Mouse (Mus musculus) heart, postnatal 14 days (tissue): ENCODE data around the gene Srrm3. TPM values are rescaled to one million over a fixed set of nuclear protein-coding genes. Genes with fewer than 3 reads are reported as not detected.

Source experiments
- DNase-seq, 2 experiments: peaks; one replicate each; pipeline ENCODE4 v3.0.0; 2021 to 2022
- intact Hi-C: fragments of 180-260 bp; cut with DNase I; formaldehyde crosslinking; loops from one replicate; pipeline ENCODE4 v1.15.1; 2025
- long read RNA-seq, 2 experiments: library from polyadenylated mRNA; stranded (forward); transcript quantifications; one replicate each; pipeline ENCODE4 v2.0.0; 2021
- total RNA-seq, 2 experiments: library from RNA; stranded (reverse); gene quantifications; 2 replicates each; pipeline ENCODE4 v1.2.3; 2021

Gene Srrm3
- under 1 TPM in 1 of 2 experiments, not detected in 1; 0.10 TPM for total RNA-seq
- long read RNA-seq, experiment 1, result 0 reads
- long read RNA-seq, experiment 2, partial matches to known transcripts, result 0 of 1 reads
- long read RNA-seq, experiment 2, other reads (novel, unspliced or antisense), result 1 of 1 reads

DNA sequence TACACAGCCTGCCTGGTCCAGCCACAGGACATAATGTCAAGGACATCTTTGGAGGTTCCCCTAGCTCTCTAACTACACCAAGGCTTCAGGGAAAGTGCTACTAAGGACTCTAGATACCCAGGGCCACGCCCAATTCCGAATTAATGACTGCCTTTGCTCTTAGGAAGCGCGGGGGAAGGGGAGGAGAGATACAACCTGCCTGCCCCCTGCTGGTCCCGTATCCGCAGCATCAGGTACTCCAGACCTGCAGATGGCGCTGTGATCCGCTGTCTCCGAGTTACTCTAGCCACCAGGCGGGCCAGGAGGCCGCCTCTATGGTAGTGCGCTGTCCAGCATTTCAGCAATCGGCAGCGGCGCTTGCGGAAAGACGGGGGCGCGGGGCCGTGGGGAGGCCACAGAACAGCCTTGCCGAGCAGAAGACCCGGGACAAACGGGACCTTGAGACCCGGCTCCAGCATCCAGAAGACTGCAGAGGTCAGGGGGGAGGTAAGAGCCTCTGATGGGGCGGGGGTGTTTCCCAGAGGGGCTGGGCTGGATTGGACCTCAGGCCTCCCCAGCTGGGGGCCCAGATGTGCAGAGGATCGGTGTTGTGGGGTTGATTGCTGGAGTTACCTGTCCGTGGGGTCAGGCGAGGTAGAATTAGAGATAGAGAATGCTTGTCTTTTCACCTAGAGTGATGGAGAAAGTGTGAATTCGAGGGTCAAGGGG, at the start of gene Srrm3:
Srrm3 (plus strand) TSS at position 336 of the 708 bp plus-strand sequence.
- DNase-seq, result peak; percentile 91 to 96
- intact Hi-C loops, result no loop called here

DNA sequence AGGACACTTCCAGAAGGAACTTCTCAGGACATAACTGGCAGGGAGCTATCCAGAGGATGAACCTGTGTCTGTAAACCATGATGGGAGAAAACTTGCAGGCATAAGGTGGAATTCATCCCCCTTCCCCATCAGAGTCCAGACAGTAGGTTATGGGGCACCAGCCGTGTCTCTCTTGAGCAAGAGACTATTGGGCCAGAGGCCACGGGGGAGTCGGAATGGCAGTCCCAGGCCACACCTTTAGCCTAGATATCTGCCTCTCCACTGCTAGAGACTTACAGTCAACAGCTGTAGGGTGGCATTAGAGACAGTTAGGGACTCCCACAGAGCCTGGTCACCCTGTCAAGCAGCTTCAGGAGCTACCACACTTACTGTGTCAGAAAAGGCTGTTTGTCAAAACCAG, 44.8 kb upstream of the Srrm3 start:
- intact Hi-C loops, result loop anchor here (2.0 to 5.0 kb wide), 4 partner anchors 130 to 365 kb away; partner anchors contain the start of genes Hip1 and Rhbdd2
- no peak for DNase-seq

DNA sequence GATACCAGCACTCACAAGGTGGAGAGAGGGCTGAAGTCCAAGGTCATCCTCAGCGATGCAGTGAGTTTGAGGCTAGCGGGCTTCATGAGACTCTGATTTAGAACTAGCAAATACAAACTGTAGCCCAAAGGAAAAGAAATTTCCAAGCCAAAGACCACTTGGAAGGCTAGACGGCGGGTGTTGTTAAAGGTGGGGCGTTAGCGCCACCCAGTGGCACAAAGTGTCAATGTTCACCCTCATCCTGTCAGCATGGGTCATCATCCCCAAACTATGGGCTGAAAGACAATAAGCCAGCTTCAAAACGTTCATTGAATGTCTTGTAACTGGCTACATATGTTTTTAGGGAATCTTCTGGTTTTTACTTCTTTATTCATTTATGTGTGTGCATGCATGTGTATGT, 43.2 kb upstream of the Srrm3 start:
- intact Hi-C loops, result loop anchor here (2.0 to 5.0 kb wide), 4 partner anchors 131 to 366 kb away; partner anchors contain the start of genes Hip1 and Rhbdd2

DNA sequence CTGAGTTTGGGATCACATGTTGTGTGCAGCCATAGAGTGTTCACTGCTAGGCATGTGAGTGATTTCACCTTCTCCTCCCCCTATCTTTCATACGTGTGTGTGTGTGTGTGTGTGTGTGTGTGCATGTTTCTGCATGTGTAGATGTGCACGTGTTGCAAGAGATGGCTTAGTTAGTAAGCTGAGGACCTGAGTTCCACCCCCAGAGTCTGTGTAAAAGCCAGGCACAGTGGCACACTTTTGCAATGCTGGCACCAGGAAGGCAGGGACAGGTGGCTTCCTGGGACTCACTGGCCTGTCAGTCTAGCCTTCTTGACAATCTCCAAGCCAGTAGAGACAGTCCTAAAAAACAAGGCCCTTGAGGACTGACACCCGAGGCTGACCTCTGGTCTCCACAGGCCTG, 41.7 kb upstream of the Srrm3 start:
- intact Hi-C loops, result loop anchor here (5.0 kb wide), 3 partner anchors 133 to 368 kb away; partner anchors contain the start of genes Hip1 and Rhbdd2
- DNase-seq, result no peak

More for the DNA sequence above, 43.2 kb upstream of the Srrm3 start:
- DNase-seq, result peak; percentile 80 to 83

DNA sequence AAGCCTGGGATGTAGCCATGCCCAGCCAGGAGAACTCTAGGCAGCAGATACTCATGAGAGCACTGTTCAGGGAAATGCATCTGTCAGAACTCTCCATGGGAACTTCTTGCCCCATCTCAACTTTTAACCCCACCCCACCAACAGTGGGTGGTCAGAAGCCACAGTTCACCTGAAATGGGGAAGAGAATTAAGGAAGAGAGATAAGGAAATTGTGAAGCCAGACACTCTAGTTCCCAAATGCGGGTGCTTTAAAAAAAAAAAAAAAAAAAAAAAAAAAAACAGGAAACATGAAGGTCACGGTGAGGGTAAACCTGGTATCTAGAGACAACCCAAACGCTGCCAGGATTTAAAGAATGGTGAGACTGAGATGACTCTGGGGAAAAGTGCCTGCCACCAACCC, 34.2 kb upstream of the Srrm3 start:
- intact Hi-C loops, result no loop called here
- no peak for DNase-seq

DNA sequence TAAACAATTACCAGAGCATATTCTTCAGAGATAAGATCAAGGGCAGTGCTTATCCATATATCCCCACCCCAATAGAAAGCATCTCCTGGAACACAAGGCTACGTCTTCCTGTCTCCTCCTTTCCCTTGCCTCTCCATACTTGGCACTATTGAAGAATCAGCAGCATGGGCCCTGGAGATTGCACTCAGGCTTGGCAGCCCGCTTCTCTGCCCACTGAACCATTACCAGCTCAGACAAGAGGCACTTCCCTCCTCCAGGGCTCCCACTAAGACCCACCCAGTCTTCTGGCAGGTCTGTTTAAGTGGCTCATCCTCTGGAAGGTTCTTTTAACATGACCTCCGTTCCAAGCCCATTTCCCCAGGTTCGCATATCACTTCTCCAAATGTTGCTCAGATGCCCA, 30.1 kb upstream of the Srrm3 start:
- no peak for DNase-seq
- intact Hi-C loops, result loop anchor here (5.0 kb wide), 1 partner anchor 384 kb away; the partner anchor contains the start of gene Pom121

DNA sequence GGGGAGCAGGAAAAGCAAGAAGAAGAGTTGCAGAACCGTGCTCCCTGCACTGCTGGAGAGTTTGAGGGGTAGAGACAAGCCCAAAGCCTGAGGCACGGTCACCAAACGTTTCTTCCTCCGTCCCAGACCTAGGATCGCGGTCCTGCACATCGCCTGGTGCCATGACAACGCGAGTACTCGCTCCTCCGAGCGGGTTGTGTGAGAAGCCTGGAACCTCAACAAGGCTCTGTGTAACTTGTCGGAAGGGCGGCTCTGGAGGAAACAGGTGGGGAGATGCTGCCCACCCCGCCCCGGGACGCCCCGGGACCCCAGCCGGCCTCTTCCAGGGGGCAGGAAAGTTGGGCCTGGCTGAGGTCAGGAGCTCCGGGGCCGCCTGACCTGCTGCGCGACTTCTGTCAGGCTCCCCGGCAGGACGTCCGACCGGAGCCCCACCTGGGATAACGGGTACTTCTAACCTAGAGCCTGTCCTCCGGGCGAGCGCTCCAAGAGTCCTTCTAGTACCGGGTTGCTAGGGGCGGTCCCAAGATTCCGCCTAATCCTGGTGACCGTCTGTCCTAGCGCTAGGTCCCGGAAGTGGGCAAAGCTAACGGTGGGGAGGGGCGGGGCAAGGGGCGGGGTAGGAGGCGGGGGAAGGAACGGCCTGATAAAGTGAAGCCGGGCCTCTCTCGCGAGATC, 28.8 kb upstream of the Srrm3 start, which contains the start of gene Styxl1:
Styxl1 (minus strand) TSS at position 590 of the 675 bp plus-strand sequence.
- DNase-seq, result no peak
- intact Hi-C loops, result loop anchor here (5.0 kb wide), 1 partner anchor 386 kb away; the partner anchor contains the start of gene Pom121

DNA sequence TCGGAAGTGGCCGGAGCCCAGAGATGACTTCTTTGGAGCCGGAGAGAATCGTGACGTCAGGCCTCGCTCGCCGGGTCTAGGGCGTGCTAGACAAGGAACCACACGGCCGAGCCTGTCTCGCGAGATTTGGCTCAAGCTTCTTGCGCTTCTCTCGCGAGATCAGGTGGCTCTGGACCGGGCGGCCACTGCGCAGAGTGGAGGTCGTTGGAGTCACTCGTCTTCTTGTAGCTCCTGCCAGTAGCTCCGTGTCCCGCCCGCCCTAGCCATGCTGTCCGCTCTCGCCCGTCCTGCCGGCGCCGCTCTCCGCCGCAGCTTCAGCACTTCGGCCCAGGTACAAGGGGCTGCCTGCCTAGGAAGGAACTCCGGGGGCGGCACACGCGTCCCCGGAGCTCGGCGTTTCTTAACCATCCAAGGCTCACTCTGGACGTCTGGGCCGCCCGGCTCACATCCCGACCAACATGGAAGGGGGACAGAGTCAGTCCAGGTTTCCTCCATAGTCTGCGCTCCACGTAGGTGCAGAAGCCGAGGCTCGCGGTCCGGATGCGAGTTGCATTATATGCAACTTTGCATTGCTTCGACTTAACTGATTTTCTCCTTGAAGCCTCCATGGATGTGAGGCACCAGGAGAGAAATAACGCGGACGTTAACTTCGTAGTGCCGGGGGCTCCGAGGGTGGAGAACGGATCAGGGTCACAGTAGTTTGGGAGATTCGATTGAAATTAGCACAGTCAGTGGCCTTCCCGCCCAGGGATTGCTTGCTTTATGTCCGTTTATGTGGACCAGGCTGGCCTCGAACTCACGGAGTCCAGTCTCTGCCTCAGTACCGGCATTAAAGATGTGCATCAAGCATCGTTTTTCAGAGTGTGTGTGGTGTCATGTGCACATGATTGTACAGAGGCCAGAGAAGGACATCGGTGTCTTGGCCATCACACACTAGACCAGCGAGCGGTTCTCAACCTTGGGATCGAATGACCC, 27.9 kb upstream of the Srrm3 start, which contains the start of gene Mdh2:
Mdh2 (plus strand) TSS at position 10 of the 975 bp plus-strand sequence.
- DNase-seq, result peak; percentile 99 to 100
- intact Hi-C loops, result loop anchor here (5.0 kb wide), 1 partner anchor 386 kb away; the partner anchor contains the start of gene Pom121

DNA sequence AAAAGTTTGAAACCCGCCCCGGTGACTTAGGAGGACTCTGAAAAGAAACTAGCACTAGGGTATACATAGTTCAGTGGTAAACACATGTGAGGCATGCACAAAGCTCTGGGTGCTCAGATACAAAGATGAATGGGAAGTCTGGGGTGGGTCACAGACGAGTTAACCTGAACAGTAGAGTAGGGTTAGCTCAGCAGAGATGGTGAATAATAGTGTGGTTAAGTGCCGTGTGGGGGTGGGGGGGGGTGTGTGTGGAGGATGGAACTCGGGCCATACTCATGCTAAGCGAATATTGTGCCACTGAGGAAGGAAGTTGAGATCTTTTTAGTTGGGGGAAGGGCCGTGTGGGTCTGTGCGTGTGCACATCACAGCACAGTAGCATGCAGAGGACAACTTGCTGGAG, 26.4 kb upstream of the Srrm3 start:
- intact Hi-C loops, result no loop called here
- no peak for DNase-seq

DNA sequence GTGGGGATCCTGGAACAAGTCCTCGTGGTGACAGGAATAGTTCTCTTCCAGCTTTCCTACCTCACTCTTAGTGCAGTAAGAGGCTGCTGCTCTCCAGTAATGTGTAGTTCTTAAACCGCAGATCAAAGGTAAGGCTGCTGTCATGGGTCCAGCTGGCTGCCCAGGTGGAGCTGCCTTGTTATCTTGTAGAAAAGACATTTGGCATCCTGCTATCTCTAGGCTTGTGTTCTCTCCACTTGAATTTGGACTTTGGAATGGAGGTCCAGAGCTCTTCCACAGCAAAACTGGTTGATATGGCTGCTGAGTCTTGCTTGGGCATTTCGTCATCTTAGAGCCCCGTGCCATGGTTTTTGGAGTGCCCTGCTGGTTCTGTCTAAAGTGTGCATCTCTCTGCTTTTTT, 23.8 kb upstream of the Srrm3 start:
- intact Hi-C loops, result no loop called here
- DNase-seq, result no peak

DNA sequence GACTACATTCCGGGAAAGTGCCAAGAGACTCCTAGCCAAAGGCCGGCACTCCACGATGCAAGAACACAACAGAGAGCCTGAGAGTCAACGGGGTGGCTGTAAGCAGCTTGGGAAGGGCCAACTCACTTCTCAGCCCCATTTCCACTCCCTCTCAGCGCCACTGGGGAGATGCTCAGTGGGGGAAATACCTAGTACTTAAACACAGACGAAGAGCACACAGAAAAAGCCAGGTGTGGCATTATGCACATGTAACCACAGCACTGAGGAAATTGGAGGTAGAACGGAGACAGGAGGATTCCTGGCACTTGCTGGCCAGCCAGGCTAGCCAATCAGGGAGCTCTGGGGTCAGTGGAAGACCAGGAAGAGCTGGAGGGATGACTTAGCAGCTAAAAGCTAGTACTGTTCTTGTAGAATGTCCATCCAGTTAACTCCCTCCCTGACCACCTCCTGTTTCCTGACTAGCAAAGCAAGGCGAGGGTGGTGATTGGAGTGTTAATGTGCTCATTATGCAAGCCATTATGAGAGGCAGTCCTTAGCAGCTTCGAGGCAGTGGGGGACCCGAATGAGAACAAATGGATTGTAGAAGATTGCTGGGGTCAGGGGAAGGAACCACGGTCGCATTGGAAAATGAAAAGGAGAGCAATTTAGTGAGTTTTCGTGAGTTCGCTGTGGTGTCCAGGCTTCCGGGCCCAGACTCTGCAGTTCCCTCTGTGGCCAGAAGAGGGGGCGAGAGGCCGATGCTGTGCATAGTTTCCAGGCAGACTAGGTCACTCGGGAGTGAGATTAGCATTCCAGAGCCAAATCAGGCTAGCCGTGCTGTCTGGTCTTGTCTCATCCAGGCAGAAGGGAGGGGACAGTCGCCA, 12.5 kb upstream of the Srrm3 start:
- intact Hi-C loops, result loop anchor here (1.0 kb wide), 1 partner anchor 61 kb away; no protein-coding TSS in a partner anchor
- peak; percentile 87 to 94 for DNase-seq

DNA sequence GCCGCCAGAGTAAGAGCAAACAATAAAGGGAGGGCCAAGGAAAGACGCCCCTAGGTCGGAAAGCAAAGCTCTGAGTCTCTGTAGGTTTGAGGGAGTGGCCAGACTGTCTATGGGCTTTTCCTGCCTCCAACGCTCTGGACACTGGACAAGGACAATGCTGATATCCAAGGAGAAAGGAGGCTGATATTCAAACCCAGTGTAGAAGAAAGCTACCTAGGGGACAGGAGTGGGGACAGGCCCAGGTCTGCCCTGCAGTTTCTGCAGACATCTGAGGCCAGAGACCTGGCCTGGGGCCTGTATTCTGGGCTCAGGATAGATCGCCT, 11.9 kb upstream of the Srrm3 start:
- no peak for DNase-seq
- intact Hi-C loops, result loop anchor here (1.0 kb wide), 1 partner anchor 60 kb away; no protein-coding TSS in a partner anchor

DNA sequence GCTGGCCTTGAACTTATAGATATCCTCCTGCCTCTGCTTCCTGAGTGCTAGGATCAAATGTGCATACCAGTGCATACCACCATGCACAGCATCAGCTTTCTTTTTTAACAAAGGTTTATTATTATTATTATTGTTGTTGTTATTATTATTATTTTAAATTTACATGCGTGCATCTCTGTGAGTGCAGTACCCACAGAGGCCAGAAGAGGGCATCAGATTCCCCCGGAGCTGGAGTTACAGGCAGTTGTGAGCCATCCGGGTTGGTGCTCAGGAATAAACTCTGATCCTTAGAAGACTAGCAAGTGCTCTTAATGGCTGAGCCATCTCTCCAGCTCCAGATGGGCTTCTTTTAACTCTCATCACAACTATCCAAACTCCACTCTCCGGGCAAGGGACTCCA, 6.9 kb upstream of the Srrm3 start:
- intact Hi-C loops, result no loop called here
- no peak for DNase-seq

DNA sequence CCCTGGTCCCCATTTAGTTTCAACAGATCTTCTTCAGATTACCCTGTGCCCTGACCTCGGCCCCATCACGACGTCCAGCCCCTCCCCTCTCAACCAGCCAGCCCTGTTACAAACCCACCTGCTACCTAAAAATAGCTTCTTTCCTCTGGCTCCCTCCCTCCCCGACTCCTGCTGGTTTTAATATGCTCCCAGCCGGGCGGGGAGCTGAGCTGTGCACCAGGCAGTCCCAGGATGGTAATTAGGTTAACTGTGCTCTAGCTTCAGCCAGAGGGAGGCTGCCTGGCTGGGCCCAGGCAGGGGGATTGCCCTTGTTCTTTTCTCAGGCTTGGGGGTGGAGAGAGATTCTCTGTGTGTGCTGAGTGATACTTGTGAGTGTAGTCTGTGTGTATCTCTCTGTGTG, 5.8 kb upstream of the Srrm3 start:
- intact Hi-C loops, result no loop called here
- DNase-seq, result no peak

DNA sequence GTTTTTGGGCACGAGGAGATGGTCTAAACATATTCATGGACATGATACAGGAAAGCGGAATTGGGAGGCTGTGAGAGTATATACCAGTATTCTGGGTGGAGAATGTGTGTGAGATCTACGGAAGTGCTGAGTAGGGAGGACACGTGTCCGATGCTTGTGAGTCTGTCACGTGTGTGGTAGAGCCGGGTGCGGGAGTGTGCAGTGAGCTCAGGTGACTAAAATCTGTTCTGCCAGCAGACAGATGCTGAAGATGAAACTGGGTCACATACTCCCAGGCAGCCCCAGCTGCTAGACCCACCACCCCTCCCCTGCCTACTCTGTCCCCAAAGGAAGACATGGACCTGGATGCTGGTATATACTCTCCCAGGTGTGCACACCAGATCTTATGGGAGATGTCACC, 4.0 kb upstream of the Srrm3 start:
- intact Hi-C loops, result no loop called here
- DNase-seq, result no peak

DNA sequence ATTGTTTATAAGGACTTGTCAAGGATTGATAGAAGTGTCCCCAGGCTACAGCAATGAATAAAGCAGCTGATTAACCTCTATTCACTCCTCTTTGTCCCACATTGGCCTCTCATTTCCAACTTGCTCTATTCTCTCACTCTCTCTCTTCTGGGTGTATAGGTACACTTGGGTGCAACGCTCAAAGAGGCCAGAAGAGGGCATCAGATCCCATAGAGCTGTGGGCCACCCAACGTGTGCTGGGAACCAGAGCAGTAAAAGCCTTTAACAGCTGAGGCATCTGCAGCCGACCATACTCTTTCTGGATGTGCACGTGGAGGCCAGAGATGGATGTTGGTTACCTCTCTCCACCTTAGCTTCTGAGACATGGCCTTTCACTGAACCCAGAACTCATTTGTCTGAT, 3.6 kb upstream of the Srrm3 start:
- intact Hi-C loops, result no loop called here
- DNase-seq, result no peak

DNA sequence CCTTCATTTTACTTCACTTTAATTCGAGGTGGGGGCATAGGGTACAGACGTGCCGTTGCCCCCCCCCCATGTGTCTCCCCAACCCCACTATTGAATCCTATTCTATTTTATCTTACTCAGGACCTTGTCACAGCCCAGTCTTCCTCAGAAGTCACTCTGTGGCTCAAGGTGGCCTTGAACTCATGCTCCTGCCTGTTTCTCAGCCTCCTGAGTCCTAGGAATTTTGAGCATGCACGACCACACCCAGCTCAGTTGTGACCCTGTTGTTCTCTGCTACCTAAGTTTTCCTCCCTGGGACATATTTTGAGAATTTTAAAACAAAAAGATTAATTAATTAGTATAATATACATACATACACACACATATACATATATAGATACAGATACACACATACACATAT, 3.0 kb upstream of the Srrm3 start:
- intact Hi-C loops, result no loop called here
- DNase-seq, result no peak

DNA sequence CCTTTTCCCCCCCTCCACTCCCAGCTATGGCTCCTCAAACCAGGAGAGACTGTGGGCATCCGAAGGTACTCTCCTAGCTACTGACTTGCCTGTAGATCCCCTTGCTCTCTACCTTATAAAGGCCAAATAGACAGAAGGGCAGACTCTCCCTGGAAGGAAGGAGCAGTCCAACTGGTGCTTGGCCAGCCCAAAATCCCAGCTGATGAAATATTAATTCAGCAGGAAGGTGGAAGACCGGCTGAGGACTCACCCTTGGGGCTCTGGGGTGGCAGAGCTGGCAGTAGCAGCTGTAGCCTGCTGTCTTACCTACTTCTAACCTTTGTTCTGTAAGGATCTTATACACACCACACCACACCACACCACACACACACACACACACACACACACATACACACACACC, 2.0 kb upstream of the Srrm3 start:
- no peak for DNase-seq
- intact Hi-C loops, result no loop called here

DNA sequence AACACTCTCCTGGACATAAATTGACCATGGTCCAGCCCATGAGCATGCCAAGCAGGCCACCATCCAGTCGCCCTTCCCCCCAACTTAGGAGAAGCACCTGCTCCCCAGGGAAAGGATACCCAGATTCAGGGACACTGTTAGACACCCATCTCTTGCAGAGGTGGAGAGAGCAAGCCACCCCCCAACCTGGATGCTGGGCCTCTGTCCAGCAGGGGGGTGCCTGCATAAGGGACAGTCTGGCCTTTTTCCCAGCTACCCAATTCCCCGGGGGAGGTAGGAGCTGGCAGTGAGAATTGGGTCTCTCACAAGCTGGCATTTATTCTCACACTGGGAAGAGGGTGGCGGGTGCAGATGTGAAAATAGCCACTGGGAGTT, 560 bp downstream of the Srrm3 start:
- no peak for DNase-seq
- intact Hi-C loops, result no loop called here
